Mouse (Mus musculus) forebrain, embryonic 14.5 days (tissue): ENCODE results near the gene Tmem183a. TPM values are rescaled to one million over a fixed set of nuclear protein-coding genes. Genes with fewer than 3 reads are reported as not detected.

Source experiments
- ATAC-seq: fragments of 200-750 bp; cut with Nextera tagmentation; 2 replicates; pipeline ENCODE4 v1.8.0; 2017; ENCODE audit warnings: mild to moderate bottlenecking, moderate library complexity
- DNase-seq: peaks from one replicate; pipeline ENCODE4 v3.0.0-alpha.2; 2015; ENCODE audit warnings: low spot score
- H3K27ac ChIP-seq: fragments of 300-500 bp; sonication (generic); 2 replicates; pipeline ENCODE4 v1.5.1; 2014; ENCODE audit warnings: low read depth, mild to moderate bottlenecking, control low read depth, low read length, moderate library complexity
- H3K27me3 ChIP-seq: fragments of 300-500 bp; sonication (generic); replicated peaks from 2 replicates; pipeline ENCODE4 v1.6.1; 2014; ENCODE audit warnings: low read length, control low read depth, mixed read lengths; ENCODE audit not compliant: control insufficient read depth, insufficient read depth
- H3K36me3 ChIP-seq: fragments of 300-500 bp; sonication (generic); 2 replicates; pipeline ENCODE4 v1.6.1; 2014; ENCODE audit warnings: low read length, control low read depth; ENCODE audit not compliant: control insufficient read depth, insufficient read depth
- H3K4me1 ChIP-seq: fragments of 300-500 bp; sonication (generic); 2 replicates; pipeline ENCODE4 v1.6.1; 2014; ENCODE audit warnings: antibody characterized with exemption, low read length, control low read depth; ENCODE audit not compliant: control insufficient read depth, insufficient read depth
- H3K4me2 ChIP-seq: fragments of 300-500 bp; sonication (generic); 2 replicates; pipeline ENCODE4 v1.6.1; 2014; ENCODE audit warnings: mild to moderate bottlenecking, control low read depth, low read length
- H3K4me3 ChIP-seq: fragments of 300-500 bp; sonication (generic); 2 replicates; pipeline ENCODE4 v1.5.1; 2014; ENCODE audit warnings: low read depth, low read length, control low read depth
- H3K9ac ChIP-seq: fragments of 300-500 bp; sonication (generic); 2 replicates; pipeline ENCODE4 v1.6.1; 2014; ENCODE audit warnings: mild to moderate bottlenecking, low read length, control low read depth, moderate library complexity
- H3K9me3 ChIP-seq: fragments of 300-500 bp; sonication (generic); replicated peaks from 2 replicates; pipeline ENCODE4 v1.6.1; 2016; ENCODE audit warnings: low read length, control low read depth, mixed read lengths; ENCODE audit not compliant: control insufficient read depth
- WGBS: fragments of 180-500 bp; shearing (Covaris S2); extraction: QIAGEN DNeasy Blood & Tissue Kit; methylation state at CpG from one replicate; pipeline ENCODE4 v1.1.7; 2014; 5-methylcytosine and 5-hydroxymethylcytosine counted together
- polyA plus RNA-seq: library from polyadenylated mRNA; unstranded; fragments of >200 nt; fragmentation: Nextera tagmentation; extraction: Ambion mirVana; gene quantifications from 2 replicates; pipeline ENCODE4 v1.2.1, GENCODE M21; 2014

Gene Tmem183a
- polyA plus RNA-seq, 1 experiment from 2014 or later, result 151 TPM

GRCm38 (mm10) chr1:134316361-134316760, 45.4 kb downstream of the Tmem183a start:
- Histone ChIP-seq H3K27me3 (no peaks in the 10 kb centered on the region), H3K4me1 (peaks cover 11% of the 10 kb centered on the region), H3K4me3 (no peak overlapping the region), H3K9ac (no peak overlapping the region), H3K36me3 (no peaks in the 10 kb centered on the region), H3K4me2 (no peak overlapping the region), H3K27ac (no peak overlapping the region), H3K9me3 (no peaks in the 10 kb centered on the region)
- WGBS, result 85% methylated on average over 9 of the region's 9 CpGs
- no peak for ATAC-seq
- DNase-seq, result no peak

- Histone ChIP-seq H3K27ac (no peak overlapping the region), H3K4me2 (no peak overlapping the region), H3K9ac (no peak overlapping the region), H3K4me1 (peaks cover 5% of the 10 kb centered on the region; the same call in 1 of the 2 replicates), H3K27me3 (no peaks in the 10 kb centered on the region), H3K9me3 (no peaks in the 10 kb centered on the region), H3K4me3 (no peak overlapping the region), H3K36me3 (no peaks in the 10 kb centered on the region)
- DNase-seq, result no peak
- ATAC-seq, result no peak
- WGBS, result 79% methylated on average over 5 of the region's 5 CpGs
These were observed 46.6 kb downstream of the Tmem183a start for GRCm38 (mm10) chr1:134315181-134315580.

- Histone ChIP-seq H3K27ac (no peak overlapping the region), H3K4me3 (no peak overlapping the region), H3K9ac (no peak overlapping the region), H3K27me3 (no peaks in the 10 kb centered on the region), H3K36me3 (no peaks in the 10 kb centered on the region), H3K4me1 (peaks cover 3% of the 10 kb centered on the region; the same call in 1 of the 2 replicates), H3K4me2 (no peak overlapping the region), H3K9me3 (no peaks in the 10 kb centered on the region)
- ATAC-seq, result no peak
- DNase-seq, result no peak
- WGBS, result 90% methylated on average over 7 of the region's 7 CpGs
These were observed 50.0 kb downstream of the Tmem183a start for GRCm38 (mm10) chr1:134311760-134312159.

GRCm38 (mm10) chr1:134310729-134311128, 51.0 kb downstream of the Tmem183a start:
- no peaks in the 10 kb centered on the region for H3K27me3 ChIP-seq
- no peaks in the 10 kb centered on the region for H3K36me3 ChIP-seq
- no peak overlapping the region for H3K4me2 ChIP-seq
- WGBS, result 90% methylated on average over 3 of the region's 3 CpGs
- H3K9ac ChIP-seq, result no peak overlapping the region
- ATAC-seq (no peak), DNase-seq (no peak)
- H3K27ac ChIP-seq, result no peak overlapping the region
- H3K9me3 ChIP-seq, result no peaks in the 10 kb centered on the region
- H3K4me3 ChIP-seq, result no peak overlapping the region
- peaks cover 3% of the 10 kb centered on the region; the same call in 1 of the 2 replicates for H3K4me1 ChIP-seq

DNA sequence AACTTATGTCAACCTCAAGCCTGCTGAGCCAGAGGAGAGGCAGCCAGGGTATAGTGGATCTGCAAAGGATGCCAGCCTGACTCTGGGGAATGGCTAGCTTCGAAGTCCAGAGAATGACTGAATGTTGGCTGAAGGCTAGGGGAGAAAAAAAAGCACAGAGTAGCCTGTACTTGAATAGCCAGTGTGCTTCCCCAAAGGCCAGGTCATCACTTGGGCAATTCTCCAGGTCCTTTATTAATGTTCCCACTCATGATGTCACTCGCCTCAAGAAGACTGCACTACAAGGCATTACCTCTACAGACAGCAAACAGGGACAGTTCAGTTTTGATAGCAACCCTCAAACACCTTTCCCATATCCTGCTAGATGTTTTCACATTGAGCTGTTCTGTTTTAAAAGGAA, 51.5 kb downstream of the Tmem183a start:
- H3K4me3 ChIP-seq, result no peak overlapping the region
- H3K4me2 ChIP-seq, result no peak overlapping the region
- H3K9me3 ChIP-seq, result no peaks in the 10 kb centered on the region
- WGBS, result 95% methylated on average over 2 of the region's 2 CpGs
- H3K4me1 ChIP-seq, result peaks cover 3% of the 10 kb centered on the region; the same call in 1 of the 2 replicates
- DNase-seq (no peak), ATAC-seq (no peak)
- H3K27ac ChIP-seq, result no peak overlapping the region
- H3K36me3 ChIP-seq, result no peaks in the 10 kb centered on the region
- H3K27me3 ChIP-seq, result no peaks in the 10 kb centered on the region
- no peak overlapping the region for H3K9ac ChIP-seq

DNA sequence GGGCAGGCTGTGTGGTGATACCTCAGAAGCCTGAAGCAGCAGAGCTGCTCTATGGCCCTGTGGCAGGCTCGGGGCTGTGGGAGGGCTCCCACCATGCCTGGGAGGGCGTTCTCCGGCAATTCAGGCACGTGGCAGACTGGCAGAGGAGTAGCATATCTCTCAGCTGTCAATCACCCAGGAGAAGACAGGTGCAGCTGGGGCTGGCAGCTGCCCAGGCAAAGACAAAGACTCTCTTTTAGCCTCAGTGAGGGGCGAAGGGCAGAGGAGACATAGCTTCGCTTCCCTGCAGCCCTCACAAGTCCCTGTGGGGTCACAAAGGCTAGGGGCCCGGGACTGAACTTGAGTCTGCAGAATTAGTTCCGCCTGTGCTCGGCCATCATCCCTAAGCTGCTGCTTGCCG, 54.4 kb downstream of the Tmem183a start:
- Histone ChIP-seq H3K4me1 (peaks cover 3% of the 10 kb centered on the region), H3K27me3 (no peaks in the 10 kb centered on the region), H3K9ac (no peak overlapping the region), H3K27ac (no peak overlapping the region), H3K9me3 (no peaks in the 10 kb centered on the region), H3K4me3 (no peak overlapping the region), H3K36me3 (no peaks in the 10 kb centered on the region), H3K4me2 (no peak overlapping the region)
- ATAC-seq (peak; percentile 46; the same call in 1 of the 2 replicates), DNase-seq (no peak)
- WGBS, result 54% methylated on average over 10 of the region's 10 CpGs

DNA sequence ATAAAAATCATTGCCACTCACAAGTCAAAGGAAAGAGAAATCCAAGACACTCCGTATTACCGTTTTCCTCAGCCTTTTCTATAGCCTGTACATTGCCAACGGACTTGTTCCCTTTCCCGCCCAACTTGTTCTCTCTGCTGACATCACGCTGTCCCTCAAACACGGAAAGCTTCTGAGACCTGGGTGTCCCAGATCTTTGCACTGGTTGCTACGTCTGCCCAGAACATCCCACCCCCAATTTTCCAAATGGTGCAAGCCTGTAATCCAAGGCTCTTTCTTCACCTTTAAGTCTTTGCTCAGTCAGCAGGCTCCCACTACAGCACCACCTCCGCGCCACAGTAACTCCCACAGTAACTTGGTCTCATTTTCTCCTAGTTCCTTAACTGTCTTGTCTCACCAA, 56.8 kb downstream of the Tmem183a start:
- ATAC-seq, result no peak
- H3K9me3 ChIP-seq, result no peaks in the 10 kb centered on the region
- H3K9ac ChIP-seq, result no peak overlapping the region
- no peak overlapping the region for H3K27ac ChIP-seq
- 95% methylated on average over 9 of the region's 9 CpGs for WGBS
- H3K27me3 ChIP-seq, result peaks cover 4% of the 10 kb centered on the region; the same call in 1 of the 2 replicates
- H3K4me2 ChIP-seq, result no peak overlapping the region
- no peak for DNase-seq
- H3K36me3 ChIP-seq, result no peaks in the 10 kb centered on the region
- no peak overlapping the region for H3K4me3 ChIP-seq
- peaks cover 6% of the 10 kb centered on the region for H3K4me1 ChIP-seq

DNA sequence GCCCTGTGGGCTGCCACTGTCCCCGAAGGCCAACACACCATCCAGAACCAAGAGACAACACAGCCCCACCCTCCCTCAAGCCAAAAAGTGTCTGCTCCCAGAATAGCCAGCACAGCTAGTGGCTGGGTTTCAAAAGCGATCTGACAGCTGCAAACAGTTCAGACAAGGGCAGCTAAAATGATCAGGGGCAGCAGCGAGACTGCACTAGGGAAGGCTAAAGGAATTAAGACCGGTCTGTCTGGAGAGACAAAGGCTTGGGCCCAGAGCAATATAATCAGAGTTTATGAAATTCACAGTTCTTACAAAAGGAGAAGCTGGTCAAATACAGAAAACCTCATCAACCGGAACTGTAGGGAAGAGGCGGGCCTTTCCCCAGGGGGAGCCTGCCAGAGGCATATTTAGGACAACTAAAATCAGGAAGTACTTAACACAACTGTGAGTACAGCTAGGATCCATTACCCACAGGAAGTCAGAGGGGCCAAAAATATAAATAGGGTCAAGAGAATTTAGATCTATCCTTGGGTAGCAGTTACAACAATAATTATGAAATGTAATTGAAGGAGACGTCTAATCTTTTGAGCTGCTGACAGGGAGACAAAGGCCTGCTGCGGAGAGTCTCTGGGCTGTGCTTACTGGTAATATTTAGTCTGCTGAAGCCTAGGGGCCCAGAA, 59.1 kb downstream of the Tmem183a start:
- no peaks in the 10 kb centered on the region for H3K36me3 ChIP-seq
- 28% methylated on average over 8 of the region's 8 CpGs for WGBS
- H3K4me2 ChIP-seq, result no peak overlapping the region
- no peak overlapping the region for H3K9ac ChIP-seq
- H3K27me3 ChIP-seq, result peaks cover 16% of the 10 kb centered on the region; the same call in 1 of the 2 replicates
- no peak overlapping the region for H3K4me3 ChIP-seq
- ATAC-seq, result no peak
- peaks cover 9% of the 10 kb centered on the region for H3K4me1 ChIP-seq
- H3K9me3 ChIP-seq, result no peaks in the 10 kb centered on the region
- DNase-seq, result peak; percentile 15
- H3K27ac ChIP-seq, result peak overlapping the region; percentile 22; the same call in 1 of the 2 replicates

- 3% methylated on average over 59 of the region's 59 CpGs for WGBS
- Histone ChIP-seq H3K27me3 (peaks cover 16% of the 10 kb centered on the region; the same call in 1 of the 2 replicates), H3K9me3 (no peaks in the 10 kb centered on the region), H3K4me1 (peaks cover 6% of the 10 kb centered on the region; the same call in 1 of the 2 replicates), H3K4me2 (peak overlapping the region; percentile 94), H3K4me3 (peak overlapping the region; percentile 49), H3K27ac (no peak overlapping the region), H3K36me3 (no peaks in the 10 kb centered on the region), H3K9ac (peak overlapping the region; percentile 68)
- DNase-seq (peak; percentile 44), ATAC-seq (peak; percentile 61)
These were observed 63.0 kb downstream of the Tmem183a start for GRCm38 (mm10) chr1:134298636-134299411.
